Mouse (Mus musculus) left cerebral cortex, postnatal 14 days (tissue): ENCODE data around the gene Itga2. TPM values are rescaled to one million over a fixed set of nuclear protein-coding genes. Genes with fewer than 3 reads are reported as not detected.

ENCODE experiments used
- DNase-seq, 2 experiments: peaks; one replicate each; pipeline ENCODE4 v3.0.0; 2021 to 2022; ENCODE audit warnings: low spot score in 2 of 2, mixed read lengths in 1 of 2
- intact Hi-C: fragments of 180-260 bp; cut with DNase I; formaldehyde crosslinking; loops from one replicate; pipeline ENCODE4 v1.15.1; 2025
- total RNA-seq, 2 experiments: library from RNA; stranded (reverse); gene quantifications; 2 replicates each; pipeline ENCODE4 v1.2.3; 2021

Itga2 gene
- total RNA-seq, 2 experiments from 2014 or later: 0.09 to 0.55 TPM

- no peak for DNase-seq
- intact Hi-C loops: no loop called here
Observed at GRCm38 (mm10) chr13:114887695-114888094, 44.2 kb downstream of the Itga2 start.

GRCm38 (mm10) chr13:114887293-114887692 lies 44.6 kb downstream of the Itga2 start:
- DNase-seq: no peak
- intact Hi-C loops: no loop called here

- intact Hi-C loops: no loop called here
- DNase-seq: no peak
Observed at GRCm38 (mm10) chr13:114885171-114885570, 46.7 kb downstream of the Itga2 start.

- intact Hi-C loops: no loop called here
- no peak for DNase-seq
Observed at GRCm38 (mm10) chr13:114878667-114879066, 53.2 kb downstream of the Itga2 start.

- intact Hi-C loops: no loop called here
- no peak for DNase-seq
Observed at GRCm38 (mm10) chr13:114876005-114876520, 55.8 kb downstream of the Itga2 start.

- intact Hi-C loops: no loop called here
- DNase-seq: no peak
Observed at GRCm38 (mm10) chr13:114874738-114875137, 57.2 kb downstream of the Itga2 start.

- DNase-seq: no peak
- intact Hi-C loops: no loop called here
Observed at GRCm38 (mm10) chr13:114857525-114857924, 74.4 kb downstream of the Itga2 start.

GRCm38 (mm10) chr13:114856269-114856627 lies 75.7 kb downstream of the Itga2 start:
- DNase-seq: no peak
- intact Hi-C loops: no loop called here

GRCm38 (mm10) chr13:114855573-114856268 lies 76.2 kb downstream of the Itga2 start:
- intact Hi-C loops: no loop called here
- no peak for DNase-seq

GRCm38 (mm10) chr13:114854428-114854827 lies 77.5 kb downstream of the Itga2 start:
- intact Hi-C loops: no loop called here

GRCm38 (mm10) chr13:114854023-114854422 lies 77.9 kb downstream of the Itga2 start:
- DNase-seq: no peak
- intact Hi-C loops: no loop called here

More at GRCm38 (mm10) chr13:114854428-114854827, 77.5 kb downstream of the Itga2 start:
- DNase-seq: no peak

- intact Hi-C loops: no loop called here
- no peak for DNase-seq
Observed at GRCm38 (mm10) chr13:114853152-114853551, 78.7 kb downstream of the Itga2 start.

GRCm38 (mm10) chr13:114852264-114853111 lies 79.4 kb downstream of the Itga2 start:
- intact Hi-C loops: no loop called here
- DNase-seq: no peak

- intact Hi-C loops: no loop called here
- DNase-seq: no peak
Observed at GRCm38 (mm10) chr13:114848945-114849344, 83.0 kb downstream of the Itga2 start.

GRCm38 (mm10) chr13:114845804-114846203 lies 86.1 kb downstream of the Itga2 start:
- no peak for DNase-seq
- intact Hi-C loops: no loop called here

- DNase-seq: no peak
- intact Hi-C loops: no loop called here
Observed at GRCm38 (mm10) chr13:114843318-114843717, 88.6 kb downstream of the Itga2 start.

- intact Hi-C loops: no loop called here
- DNase-seq: no peak
Observed at GRCm38 (mm10) chr13:114840545-114840944, 91.4 kb downstream of the Itga2 start.

GRCm38 (mm10) chr13:114839098-114839497 lies 92.8 kb downstream of the Itga2 start:
- DNase-seq: no peak
- intact Hi-C loops: loop anchor here (10.0 kb wide), 2 partner anchors 256 to 1876 kb away; partner anchors contain the start of gene Pelo

- peak; percentile 29 to 58 for DNase-seq
- intact Hi-C loops: loop anchor here (10.0 kb wide), 2 partner anchors 256 to 1876 kb away; partner anchors contain the start of gene Pelo
Observed at GRCm38 (mm10) chr13:114838535-114838990, 93.3 kb downstream of the Itga2 start.

GRCm38 (mm10) chr13:114837061-114837460 lies 94.8 kb downstream of the Itga2 start:
- intact Hi-C loops: loop anchor here (10.0 kb wide), 2 partner anchors 258 to 1878 kb away; partner anchors contain the start of gene Pelo
- DNase-seq: no peak
